Mouse (Mus musculus): Measurements from ENCODE around the gene Tlr5.

Gene Tlr5

DNA sequence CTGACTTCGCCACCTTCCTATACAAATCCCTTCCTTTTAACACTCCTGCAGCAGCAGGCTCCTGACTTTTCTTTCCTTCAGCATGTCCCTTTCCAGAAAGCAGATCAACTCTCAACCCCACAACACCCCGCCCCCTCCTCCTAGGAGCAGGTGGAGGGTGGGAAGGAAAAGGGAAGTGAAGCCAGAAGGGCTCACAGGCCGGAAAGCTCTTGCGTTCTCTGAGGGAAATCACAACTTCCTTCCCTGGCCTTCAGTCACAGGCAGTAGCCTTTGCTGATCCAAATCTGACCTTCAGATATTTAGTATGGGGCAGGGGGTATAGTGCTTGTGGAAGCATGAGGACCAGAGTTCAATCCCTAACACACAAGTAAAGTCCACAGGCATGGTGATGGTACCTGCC is 921 bp upstream of the Tlr5 start:
- DNase-seq (ENCODE audit: low spot score), result no peak

DNA sequence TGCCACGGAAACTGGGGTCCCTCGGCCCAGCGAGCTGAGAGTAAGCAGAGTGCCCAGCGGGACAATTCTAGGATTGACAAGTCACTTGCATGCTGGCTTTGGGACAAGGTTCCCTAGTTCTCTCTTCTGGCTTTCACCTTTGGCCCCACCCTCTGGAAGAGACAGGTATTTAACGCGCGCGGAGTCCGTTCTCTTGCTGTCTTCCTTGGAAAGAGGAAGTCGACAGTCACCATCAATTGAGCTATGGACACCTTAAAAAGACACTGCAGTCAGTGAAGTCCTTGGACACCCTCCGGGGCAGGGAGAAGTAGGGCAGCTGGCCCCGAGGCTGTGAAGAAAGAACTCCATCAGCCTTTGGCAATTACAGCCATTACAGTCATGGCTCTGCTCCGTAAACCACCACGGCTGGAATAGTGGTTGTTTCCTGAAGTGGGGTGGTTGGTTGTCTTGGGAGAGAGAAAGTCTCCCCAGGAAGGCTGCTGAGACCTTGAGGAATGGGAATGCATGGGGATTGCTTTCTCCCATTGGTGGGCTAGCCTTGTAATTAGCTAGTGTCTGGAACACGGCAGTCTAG is 546 bp downstream of the Tlr5 start:
- DNase-seq (ENCODE audit: low spot score), result peak; percentile 29

DNA sequence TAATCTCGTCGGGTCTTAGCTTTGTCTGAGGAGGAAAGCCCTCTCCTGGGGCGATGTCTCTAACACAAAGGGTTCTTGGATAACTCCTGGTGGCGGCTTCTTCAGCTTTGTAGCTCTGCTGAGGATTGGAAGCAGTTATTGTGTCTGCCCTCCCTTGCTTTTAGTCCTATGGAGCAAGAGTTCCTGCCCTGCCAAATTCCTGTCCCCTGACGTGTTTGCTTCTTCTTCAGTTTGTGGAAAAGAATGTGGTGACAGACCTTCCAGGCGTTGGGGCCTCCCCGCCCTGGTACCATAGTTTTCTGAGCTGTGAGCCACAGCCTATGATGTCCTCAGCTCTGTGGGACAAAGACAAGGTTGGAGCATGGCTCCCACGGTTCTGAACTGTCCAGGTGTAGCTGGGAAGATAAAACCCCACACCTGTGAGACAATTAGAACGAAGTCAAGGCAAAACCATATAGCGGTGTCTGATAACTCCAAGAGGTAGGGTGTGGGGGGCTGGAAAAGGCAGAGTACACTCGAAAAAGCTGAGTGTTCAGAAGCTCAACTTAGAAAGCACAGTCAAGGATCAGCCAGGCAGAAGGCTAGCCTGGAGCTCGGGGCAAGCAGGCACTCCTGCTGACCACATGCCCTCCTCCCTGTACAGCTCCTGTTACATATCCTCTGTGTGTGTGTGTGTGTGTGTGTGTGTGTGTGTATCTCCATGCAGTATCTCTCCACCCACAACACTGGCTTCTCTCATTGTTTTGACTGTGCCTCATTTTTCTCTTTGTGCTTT is 1.8 kb downstream of the Tlr5 start:
- peak; percentile 46 for DNase-seq (ENCODE audit: low spot score)

DNA sequence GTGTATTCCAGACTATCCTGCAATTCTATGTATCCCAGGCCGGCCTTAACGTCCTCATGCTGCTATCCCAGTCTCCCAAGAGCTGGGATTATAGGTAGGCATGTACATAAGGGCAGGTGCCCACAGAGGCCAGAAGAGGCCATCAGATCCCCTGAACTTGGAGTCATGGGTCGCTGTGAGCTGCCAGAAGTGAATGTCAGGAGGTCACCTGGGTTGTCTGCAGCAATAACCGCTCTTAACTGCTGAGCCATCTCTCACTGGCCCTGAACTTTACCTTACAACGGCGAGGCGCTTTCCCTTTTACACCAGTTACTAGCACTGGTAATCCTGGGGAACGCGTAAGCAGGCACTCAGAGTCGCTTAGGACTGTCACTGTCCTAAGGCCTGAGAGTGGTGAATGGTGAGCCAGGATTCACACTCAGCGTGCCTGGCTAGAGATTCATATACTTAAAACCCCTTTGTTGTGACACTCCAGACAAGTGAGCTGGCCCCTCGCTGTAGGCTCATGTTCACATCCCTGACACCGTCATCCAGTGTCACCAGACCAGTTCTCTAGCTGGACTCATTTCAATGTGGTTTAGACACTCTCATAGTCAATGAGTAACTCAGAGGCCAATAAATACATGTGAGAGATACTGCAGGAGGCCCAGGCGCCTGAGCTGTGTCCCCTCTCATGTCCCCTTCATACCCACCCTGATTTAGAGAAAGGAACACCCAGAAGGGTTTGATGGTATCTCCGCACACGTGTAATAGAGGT is 2.6 kb downstream of the Tlr5 start:
- no peak for DNase-seq (ENCODE audit: low spot score)

DNA sequence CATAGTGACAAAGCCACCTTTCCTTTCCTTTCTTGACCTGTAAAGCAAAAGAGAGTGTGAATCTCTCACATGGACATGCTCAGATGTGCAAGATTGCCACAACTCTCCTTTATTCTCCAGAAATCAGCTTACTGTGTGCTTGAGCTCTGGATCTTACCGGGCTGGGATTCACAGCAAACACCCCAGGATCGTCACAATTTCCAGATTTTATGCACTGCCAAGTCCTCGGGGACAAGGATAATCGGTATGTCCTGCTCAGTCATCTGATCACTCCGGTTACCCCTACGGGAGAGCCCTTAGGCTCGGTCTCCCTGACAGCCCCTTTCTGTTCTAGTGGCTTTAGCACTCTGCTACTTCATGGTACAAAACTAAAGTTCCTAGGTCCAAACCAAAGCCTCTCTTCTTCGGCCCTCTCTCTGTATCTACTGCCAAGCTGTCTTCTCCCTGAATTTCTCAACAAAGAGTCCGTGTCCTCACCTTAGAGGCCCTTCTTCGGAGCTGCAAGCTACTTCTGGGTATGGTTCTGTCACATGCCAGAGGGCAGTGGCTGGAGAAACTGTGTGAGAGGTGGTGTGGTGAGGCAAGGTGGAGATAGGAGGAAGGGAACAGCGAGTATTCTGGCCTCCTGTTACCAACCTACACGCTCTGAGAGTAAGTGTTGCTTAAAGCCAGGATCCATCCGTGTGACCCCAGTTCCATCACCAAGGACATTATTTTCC is 3.4 kb downstream of the Tlr5 start:
- DNase-seq (ENCODE audit: low spot score), result no peak

DNA sequence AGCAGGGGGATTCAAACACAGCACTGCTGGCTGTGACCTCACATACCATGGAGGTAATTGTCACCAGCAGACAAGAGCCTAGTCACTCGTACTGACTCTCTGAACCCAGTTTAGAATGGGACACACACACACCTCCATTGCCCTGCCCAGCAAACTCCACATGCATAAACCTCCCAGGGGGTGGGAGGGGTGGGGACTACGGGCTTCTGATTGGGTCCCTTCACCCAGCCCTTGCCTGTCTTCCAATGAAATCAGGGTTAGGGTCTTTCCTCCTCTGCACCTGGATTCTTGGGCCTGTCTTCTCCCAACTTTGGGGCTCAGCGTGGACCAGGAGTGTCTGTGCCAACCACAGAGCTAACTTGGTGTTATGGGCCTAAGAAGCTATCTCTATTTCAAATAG is 4.2 kb downstream of the Tlr5 start:
- no peak for DNase-seq (ENCODE audit: low spot score)

DNA sequence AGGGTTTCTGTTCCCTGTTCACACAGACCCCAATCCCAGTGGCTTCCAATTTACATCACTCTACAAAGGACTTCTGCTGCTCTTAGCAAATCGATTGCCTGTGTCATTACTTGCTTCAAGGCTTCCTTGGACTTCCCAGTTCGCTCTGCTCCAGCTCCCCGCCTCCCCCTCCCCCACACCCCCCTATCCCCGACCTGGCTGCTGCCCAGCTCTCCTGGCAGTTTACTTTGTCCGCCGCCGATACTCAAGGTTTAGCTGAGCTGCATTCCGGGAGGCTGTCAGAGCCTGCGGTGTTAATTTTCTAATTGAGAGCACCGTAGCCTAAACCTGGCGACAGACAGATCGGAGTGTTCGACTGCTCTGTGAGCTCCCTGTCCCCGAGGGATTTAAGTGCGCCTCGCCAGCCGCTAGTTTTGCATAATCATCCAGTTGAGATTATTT is 4.7 kb downstream of the Tlr5 start:
- DNase-seq (ENCODE audit: low spot score), result peak; percentile 44

DNA sequence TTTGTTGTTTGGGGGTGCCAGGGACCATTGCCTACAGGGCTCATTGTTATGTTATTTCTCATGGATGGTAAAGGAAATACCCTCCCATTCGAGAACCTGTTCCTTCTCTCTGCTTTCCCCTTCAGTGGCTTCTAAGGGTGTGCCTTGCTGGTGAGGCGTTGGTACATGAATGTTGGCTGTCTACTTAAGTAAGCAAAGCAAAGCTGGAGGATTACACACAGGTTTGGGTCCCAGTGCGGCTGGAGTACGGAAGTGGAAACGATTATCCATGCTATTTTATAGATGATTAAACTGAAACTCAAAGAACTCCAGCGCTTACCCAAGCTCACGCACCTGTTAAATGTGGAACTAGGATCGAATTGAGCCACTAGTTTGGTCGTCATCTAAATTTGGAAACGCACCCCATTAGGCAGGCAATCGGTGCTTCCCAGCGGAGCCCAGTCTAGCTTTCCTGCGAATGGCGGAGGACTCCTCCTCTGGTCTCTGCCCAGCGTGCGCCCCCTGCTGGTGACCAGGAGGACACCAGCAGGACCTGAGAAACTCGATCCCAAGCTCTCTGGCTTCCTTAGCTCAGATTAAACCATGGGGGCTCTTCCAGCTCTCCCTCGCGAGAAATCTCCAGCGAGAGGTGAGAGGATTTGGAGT is 5.3 kb downstream of the Tlr5 start:
- DNase-seq (ENCODE audit: low spot score), result peak; percentile 84

DNA sequence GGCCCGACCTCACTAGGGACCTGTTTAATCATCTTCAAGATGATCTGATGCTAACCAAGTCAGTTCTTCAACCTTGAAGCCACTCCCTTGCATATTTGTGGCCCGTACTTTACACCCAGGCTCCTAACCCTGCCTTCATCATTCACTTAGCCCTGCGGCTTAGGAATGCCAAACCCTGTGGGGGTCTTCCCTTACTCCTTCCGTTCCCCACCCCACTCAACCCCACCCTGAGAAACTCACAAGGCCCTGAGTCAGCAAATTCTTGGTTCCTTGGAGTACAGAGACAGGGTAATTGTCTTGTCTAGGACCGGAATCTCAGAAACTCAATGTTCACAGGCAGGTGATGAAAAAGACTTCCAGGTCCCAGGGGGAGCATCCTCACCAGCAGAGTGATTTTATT is 6.5 kb downstream of the Tlr5 start:
- DNase-seq (ENCODE audit: low spot score), result no peak

DNA sequence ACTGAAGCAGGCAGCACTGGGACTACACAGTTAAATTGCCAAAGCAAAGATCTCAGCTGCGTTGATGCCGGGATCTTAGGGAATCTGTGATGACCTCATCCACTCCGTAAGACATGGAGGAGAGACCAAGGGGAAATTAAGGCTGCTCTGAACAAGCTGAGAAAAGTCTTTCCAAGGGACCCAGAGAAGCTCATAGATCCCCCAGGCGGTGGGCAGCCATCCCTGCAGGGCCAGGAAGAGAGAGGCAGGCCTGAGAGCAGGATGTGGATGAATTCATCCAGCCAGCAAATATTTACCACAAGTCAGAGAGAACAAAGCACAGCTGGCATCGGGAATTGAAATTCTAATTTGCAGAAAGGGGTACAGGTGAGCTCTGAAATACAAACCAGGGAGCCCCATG is 8.7 kb downstream of the Tlr5 start:
- no peak for DNase-seq (ENCODE audit: low spot score)

DNA sequence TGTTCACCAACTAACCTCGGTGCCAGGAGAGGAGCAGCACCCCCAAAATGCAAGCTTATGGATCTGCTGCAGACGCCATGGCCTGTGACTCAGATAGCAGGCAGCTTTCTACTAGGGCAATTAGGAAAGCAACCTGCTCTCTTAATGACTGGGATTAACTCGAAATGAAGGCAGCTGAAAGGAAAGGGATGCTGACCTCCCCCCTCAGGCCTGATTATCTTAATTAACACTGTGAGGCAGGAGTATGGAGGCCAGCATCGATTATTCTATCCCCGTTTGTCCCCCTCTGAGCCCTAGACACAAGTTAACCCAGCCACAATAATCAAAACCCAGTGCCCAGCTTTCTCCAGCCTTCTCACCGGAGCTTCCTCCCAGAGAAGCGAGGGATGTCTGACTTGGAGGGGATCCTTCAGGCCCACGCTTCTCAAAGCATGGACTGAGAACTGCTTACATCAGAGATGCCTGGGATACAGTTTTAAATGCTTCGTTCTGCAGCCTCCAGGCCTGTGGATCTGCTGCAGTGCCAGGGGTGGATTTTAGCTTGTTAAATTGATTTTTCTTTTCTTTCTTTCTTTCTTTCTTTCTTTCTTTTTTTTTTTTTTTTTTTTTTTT is 10.4 kb downstream of the Tlr5 start:
- DNase-seq (ENCODE audit: low spot score), result no peak

DNA sequence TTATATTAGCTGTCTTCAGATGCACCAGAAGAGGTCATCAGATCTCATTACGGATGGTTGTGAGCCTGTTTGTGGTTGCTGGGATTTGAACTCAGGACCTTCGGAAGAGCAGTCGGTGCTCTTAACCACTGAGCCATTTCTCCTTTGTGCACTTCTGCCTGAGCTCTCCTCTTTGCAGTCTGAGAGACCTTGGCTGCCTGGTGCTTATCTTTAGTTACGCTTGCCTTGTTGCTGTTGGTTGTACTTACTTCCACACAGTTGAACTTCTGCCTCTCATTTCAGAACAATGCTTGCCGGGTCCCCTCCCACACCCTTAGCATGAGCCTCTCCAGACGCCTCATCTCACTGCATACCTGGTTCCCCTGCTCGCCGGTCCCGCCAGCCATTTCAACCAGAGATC is 14.1 kb downstream of the Tlr5 start:
- DNase-seq (ENCODE audit: low spot score), result no peak

DNA sequence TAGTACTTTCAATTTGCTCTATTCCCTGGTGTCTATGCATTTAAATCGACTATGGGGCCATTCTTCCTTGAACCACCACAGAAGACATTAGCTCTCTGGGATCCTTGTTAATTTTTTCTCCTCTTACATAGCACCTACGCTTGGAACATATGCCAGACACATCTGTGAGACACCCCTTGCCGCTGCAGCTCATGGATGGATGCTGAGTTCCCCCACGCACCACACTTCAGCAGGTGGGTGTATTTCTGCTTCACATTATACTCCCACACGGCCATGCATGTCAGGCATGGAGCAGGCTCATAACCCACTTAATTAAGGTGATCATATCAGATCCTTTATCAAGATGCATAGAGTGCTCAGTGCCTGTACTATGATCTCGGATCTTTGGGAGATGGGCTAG is 17.7 kb downstream of the Tlr5 start:
- no peak for DNase-seq (ENCODE audit: low spot score)

DNA sequence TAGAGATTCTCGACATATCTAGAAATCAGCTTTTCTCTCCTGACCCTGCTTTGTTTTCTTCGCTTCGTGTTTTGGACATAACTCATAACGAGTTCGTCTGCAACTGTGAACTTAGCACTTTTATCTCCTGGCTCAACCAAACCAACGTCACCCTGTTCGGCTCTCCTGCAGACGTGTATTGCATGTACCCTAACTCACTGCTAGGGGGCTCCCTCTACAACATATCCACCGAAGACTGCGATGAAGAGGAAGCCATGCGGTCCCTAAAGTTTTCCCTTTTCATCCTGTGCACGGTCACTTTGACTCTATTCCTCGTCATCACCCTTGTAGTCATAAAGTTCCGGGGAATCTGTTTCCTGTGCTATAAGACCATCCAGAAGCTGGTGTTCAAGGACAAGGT is 20.2 kb downstream of the Tlr5 start:
- DNase-seq (ENCODE audit: low spot score), result no peak

DNA sequence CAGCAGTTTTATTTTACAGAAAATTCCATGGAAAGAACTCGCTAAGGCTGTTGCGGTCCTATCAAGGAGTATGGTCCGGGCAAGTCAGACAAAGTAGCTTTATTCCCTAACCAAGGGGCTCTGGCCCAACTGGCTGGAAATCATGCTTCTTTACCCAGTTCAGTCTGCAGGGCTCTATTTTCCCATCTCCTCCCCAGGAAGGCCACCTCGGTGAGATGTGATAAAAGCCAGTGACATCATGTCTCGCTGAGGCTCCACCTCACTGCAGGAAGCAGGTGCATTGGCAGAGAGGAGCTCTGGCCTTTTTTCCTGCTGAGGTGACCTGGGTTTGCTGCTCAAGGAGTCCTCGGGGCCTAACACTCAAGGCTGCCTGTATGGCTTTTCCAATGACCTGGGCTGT is 26.1 kb downstream of the Tlr5 start:
- DNase-seq (ENCODE audit: low spot score), result no peak

DNA sequence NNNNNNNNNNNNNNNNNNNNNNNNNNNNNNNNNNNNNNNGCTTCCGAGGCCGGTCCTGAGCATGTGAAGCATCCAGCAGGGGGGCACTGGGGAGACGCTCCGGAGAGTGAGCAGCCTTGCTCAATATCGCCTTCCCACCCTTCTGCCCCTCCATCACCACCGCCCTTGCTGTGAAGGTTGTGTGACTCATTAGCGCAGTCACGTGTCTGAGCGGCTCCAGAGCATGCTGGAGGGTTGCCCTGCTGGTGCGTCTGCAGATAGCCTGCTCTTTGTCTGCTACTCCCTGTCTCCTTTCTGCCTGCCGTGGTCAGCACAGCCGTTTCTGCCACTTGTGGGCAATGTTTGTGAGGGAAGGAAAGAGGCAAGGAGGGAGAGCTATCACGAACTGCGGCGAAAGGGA is 28.4 kb downstream of the Tlr5 start:
- DNase-seq (ENCODE audit: low spot score), result peak; percentile 89

DNA sequence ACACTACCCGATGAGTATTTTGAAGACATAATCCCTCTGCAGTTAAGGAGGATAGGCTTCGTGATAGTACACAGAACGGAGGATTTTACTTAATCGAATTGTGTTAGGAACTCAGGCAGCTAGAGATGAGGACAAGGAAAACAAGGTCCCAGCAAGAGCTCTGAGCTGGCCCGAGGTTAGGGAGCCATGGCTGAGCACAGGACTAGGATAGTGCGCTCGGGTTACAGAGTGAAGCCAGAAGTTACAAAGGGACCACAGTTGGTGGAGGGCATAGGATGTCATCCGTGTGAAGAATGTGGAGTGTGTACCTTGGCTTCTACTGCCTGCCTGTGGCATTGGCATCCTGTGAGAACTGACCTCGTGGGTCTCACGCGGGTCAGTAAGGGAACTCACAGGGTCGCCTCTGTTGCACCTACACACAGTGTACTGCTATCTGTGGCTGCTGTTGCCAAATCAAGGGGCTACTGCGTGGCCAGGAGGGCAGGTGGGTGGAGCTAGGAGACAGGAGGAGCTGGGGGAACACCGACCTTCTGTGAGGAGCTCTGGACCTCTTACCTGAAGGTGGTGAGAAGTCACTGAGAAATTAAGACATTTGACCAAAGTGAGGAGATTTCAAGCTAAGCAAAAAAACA is 29.0 kb downstream of the Tlr5 start:
- DNase-seq (ENCODE audit: low spot score), result no peak

DNA sequence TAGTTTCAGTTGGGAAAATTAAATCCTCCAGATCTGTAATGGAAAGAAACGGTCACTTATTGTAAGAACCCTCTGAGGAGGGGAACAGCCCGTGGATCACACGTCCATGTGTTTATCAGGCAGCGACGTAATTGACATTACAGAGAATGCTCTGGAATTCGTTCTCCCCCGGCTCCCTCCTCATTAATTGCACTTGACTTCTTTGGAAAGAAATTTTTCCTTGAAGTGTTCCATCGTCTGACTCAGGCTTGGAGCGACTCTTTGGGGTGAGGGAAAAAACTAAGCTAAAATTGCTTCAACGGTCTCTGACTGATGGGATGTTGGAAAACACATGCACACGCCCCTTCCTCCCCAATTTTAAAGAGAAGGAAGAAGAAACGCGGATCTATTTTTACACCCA is 31.7 kb downstream of the Tlr5 start:
- DNase-seq (ENCODE audit: low spot score), result no peak

DNA sequence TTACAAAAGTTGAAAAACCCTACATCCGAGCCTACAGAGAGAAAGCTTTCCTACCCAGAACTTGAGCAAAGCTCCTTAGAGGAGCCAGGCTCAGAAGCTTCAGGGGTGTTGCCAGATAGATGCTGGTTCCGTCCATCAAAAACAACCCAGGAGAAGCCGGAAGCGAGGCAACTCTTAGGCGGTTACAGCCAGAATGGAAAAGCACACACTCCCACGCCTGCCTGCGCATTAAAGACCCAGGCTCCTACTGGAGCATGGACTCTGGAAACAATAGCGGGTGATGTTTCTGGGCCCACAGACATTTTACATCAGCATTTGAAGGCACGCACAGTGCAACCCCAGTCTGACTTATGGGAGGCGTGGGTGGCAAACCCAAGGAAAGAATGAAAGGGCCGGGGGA is 32.2 kb downstream of the Tlr5 start:
- no peak for DNase-seq (ENCODE audit: low spot score)

DNA sequence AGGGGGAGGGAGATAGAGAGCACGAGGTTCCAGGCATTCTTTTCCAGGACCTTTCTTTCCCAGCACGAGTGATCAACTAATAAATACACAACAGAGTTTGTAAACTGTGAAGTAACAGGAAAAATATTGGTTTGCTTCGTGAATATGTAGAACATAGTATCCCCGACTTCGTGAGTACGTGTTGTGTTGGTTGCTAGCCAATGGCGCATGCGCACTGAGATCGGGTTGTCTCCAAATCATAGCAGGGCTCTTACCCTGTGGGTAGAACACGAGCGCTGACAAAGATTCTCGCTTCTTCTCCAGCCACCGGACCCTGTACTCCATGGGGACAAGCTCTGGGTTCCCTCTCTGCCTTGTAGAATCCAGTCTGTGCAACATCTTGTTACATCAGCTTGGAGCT is 33.2 kb downstream of the Tlr5 start:
- no peak for DNase-seq (ENCODE audit: low spot score)

DNA sequence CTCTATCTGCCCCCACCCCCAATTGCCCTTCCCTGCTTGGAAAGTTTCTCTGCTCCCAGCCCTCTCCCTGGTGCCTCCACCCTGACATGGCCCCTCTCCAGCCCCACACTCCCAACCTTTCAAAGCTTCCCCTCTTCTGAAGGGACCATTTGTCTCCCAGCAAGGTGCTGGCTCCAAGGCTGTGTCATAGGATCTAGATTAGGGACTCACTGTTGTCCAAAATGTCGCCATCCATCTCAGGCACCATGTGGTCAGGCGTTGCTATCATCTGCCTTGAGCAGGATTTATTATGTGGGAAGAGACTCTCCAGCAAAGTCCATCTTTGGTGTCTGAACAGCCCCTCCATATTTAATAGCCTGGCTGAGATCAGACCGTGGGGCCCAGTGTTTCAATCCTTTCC is 34.1 kb downstream of the Tlr5 start:
- DNase-seq (ENCODE audit: low spot score), result no peak
